Mouse (Mus musculus) C2C12 (cell line): ENCODE measurements around the gene Tmem74b.

Source experiments
- CTCF ChIP-seq: IDR thresholded peaks from one replicate; pipeline ENCODE4 v1.5.1; 2011; ENCODE audit not compliant: control insufficient read depth, insufficient read depth, insufficient read length
- FOSL1 ChIP-seq: IDR thresholded peaks from one replicate; pipeline ENCODE4 v1.8.0; 2011; ENCODE audit warnings: mild to moderate bottlenecking, low read length; ENCODE audit not compliant: poor library complexity, insufficient read depth, severe bottlenecking
- MAX ChIP-seq: IDR thresholded peaks from one replicate; pipeline ENCODE4 v1.6.1; 2011; ENCODE audit warnings: mild to moderate bottlenecking, control low read depth
- MYOG ChIP-seq: IDR thresholded peaks from one replicate; pipeline ENCODE4 v1.6.1; 2011; ENCODE audit not compliant: control insufficient read depth, insufficient read length; ENCODE audit errors: extremely low read depth
- USF1 ChIP-seq: IDR thresholded peaks from one replicate; pipeline ENCODE4 v1.6.1; 2011; ENCODE audit warnings: low read depth, mild to moderate bottlenecking, control low read depth, moderate library complexity

GRCm38 (mm10) chr2:151702851-151703190 is 1.0 kb downstream of the Tmem74b start:
- no peak for TF ChIP-seq CTCF
- no peak for TF ChIP-seq MAX
- TF ChIP-seq MYOG: no peak
- no peak for TF ChIP-seq USF1
- no peak for TF ChIP-seq FOSL1
